Mouse (Mus musculus): ENCODE measurements around the gene Dpep1.

The Dpep1 gene

DNA sequence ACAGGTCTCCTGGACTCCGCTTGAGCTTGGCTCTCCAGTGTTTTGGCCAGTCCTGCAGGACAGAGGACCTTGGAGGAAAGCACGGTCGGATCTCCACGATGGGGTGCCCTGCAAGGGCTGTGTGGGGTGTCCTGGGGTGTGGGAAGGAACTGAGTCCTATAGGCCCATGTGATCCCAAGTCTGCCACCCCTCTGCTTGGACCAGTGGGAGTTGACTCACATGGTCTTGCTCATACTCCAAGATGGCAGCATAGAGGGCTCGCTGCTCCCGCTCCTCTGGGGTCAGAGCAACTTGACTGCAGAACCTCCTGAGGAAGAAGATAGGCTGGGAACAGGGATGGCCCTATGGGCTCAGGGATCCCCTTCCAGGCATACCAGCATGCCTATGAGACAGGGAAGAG is 61.7 kb downstream of the Dpep1 start:
- no peak for DNase-seq (ENCODE audit: low read depth, low spot score)

DNA sequence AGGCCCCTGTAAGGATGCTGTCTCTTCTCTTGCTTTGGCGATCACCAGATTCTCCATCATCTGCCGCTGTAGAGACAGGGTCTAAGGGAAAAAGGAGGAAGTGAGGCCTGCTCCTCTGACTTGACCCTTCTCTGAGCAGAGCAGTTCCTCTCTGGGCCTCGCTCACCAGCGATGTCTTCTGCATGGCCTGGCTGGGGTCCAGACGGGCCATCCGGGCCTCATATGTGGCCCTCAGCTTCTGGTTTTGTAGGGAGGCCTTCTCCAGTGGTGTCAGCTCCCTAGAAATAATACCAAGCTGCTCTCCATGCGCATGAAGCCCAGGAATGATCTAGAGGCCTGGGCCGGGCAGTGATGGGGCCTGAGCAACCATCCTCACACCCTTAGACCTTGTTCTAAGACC is 62.6 kb downstream of the Dpep1 start:
- DNase-seq (ENCODE audit: low read depth, low spot score), result no peak

DNA sequence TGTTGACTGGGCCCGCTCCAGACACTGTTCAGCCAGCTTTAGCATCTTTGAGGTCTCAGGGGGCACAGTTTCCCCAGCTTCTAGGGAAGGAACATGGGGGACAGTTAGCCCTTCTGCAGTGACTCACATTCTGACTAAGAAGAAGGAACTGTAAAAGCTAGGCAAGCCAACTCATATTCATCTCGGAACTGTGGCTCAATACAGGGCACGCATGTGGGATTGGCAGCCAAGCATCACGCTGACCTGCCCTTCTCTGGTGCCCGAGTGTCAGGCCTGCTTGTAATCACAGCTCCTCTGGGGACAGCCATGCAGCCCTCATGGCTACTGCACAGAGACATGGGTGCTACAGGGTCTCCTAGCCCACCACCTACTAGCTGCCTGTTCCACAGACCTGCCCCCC is 64.9 kb downstream of the Dpep1 start:
- no peak for DNase-seq (ENCODE audit: low read depth, low spot score)
